Mouse (Mus musculus) midbrain, postnatal 0 days (tissue): Measurements from ENCODE around the gene Wipi1. TPM values are rescaled to one million over a fixed set of nuclear protein-coding genes. Genes with fewer than 3 reads are reported as not detected.
"Not testable (repeated sequence)": the region's sequence is repeated elsewhere in the genome, so short reads cannot be mapped to it uniquely, and the experiment has no call there.

ENCODE experiments used
- ATAC-seq: fragments of 200-750 bp; cut with Nextera tagmentation; 2 replicates; pipeline ENCODE4 v1.8.0; 2017; ENCODE audit warnings: moderate number of reproducible peaks, mild to moderate bottlenecking, moderate TSS enrichment, moderate library complexity; ENCODE audit not compliant: low FRiP score
- DNase-seq: peaks from one replicate; pipeline ENCODE4 v3.0.0-alpha.2; 2015; ENCODE audit warnings: low spot score
- H3K27ac ChIP-seq: fragments of 300-500 bp; sonication (generic); 2 replicates; pipeline ENCODE4 v1.5.1; 2014; ENCODE audit warnings: low read depth, mild to moderate bottlenecking, low read length, mixed read lengths
- H3K27me3 ChIP-seq: fragments of 300-500 bp; sonication (generic); 2 replicates; pipeline ENCODE4 v1.6.1; 2014; ENCODE audit warnings: low read length, control low read depth, mixed read lengths; ENCODE audit not compliant: insufficient read depth
- H3K36me3 ChIP-seq: fragments of 300-500 bp; sonication (generic); 2 replicates; pipeline ENCODE4 v1.6.1; 2014; ENCODE audit warnings: low read length, control low read depth, mixed read lengths; ENCODE audit not compliant: insufficient read depth
- H3K4me1 ChIP-seq: fragments of 300-500 bp; sonication (generic); 2 replicates; pipeline ENCODE4 v1.6.1; 2014; ENCODE audit warnings: mild to moderate bottlenecking, control low read depth, antibody characterized with exemption, low read length, mixed read lengths; ENCODE audit not compliant: insufficient read depth
- H3K4me2 ChIP-seq: fragments of 300-500 bp; sonication (generic); 2 replicates; pipeline ENCODE4 v1.6.1; 2014; ENCODE audit warnings: low read depth, mild to moderate bottlenecking, low read length, mixed read lengths; ENCODE audit not compliant: poor library complexity, severe bottlenecking
- H3K4me3 ChIP-seq: fragments of 300-500 bp; sonication (generic); 2 replicates; pipeline ENCODE4 v1.5.1; 2014; ENCODE audit warnings: low read depth, mild to moderate bottlenecking, low read length, moderate library complexity
- H3K9ac ChIP-seq: fragments of 300-500 bp; sonication (generic); replicated peaks from 2 replicates; pipeline ENCODE4 v1.6.1; 2014; ENCODE audit warnings: mild to moderate bottlenecking, low read length, moderate library complexity, mixed read lengths; ENCODE audit not compliant: poor library complexity, severe bottlenecking
- H3K9me3 ChIP-seq: fragments of 300-500 bp; sonication (generic); 2 replicates; pipeline ENCODE4 v1.6.1; 2016; ENCODE audit warnings: low read length, control low read depth
- CTCF ChIP-seq: IDR thresholded peaks from 2 replicates; pipeline ENCODE4 v1.5.1; 2016; ENCODE audit warnings: antibody characterized with exemption, mild to moderate bottlenecking
- WGBS: fragments of 180-500 bp; shearing (Covaris S2); extraction: QIAGEN DNeasy Blood & Tissue Kit; methylation state at CpG from one replicate; pipeline ENCODE4 v1.1.7; 2014; 5-methylcytosine and 5-hydroxymethylcytosine counted together
- polyA plus RNA-seq: library from polyadenylated mRNA; unstranded; fragments of >200 nt; fragmentation: Nextera tagmentation; extraction: Ambion mirVana; gene quantifications from 2 replicates; pipeline ENCODE4 v1.2.1, GENCODE M21; 2015
- total RNA-seq: library from RNA; depleted of rRNA; stranded (reverse); fragments of >200 nt; gene quantifications from 2 replicates; pipeline ENCODE4 v1.2.3, GENCODE M21; 2014

Gene Wipi1
- total and polyA plus RNA-seq, 2 experiments from 2014 or later, result 12.7 to 18.3 TPM

DNA sequence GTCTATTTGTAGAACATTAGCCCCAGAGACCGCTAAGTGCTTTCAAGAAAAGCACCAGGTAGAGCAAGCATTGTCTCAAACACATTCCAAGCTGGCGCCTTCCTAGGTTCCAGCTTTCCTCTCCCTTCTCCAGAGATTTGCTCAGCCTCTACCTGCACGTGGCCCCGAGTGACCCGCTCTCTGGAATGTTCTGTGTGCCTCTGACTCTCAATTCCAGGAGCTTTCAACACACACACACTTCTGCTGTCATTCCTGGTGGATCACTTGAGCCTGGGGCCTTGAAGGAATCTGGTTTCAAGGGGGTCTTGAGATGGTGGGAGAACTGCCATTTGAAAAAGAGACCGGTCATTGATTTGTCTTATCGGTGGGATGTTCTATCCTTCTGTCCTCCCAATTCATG lies 11.5 kb upstream of the Wipi1 start:
- H3K9ac ChIP-seq, result no peak overlapping the region
- no peaks in the 10 kb centered on the region for H3K4me1 ChIP-seq

DNA sequence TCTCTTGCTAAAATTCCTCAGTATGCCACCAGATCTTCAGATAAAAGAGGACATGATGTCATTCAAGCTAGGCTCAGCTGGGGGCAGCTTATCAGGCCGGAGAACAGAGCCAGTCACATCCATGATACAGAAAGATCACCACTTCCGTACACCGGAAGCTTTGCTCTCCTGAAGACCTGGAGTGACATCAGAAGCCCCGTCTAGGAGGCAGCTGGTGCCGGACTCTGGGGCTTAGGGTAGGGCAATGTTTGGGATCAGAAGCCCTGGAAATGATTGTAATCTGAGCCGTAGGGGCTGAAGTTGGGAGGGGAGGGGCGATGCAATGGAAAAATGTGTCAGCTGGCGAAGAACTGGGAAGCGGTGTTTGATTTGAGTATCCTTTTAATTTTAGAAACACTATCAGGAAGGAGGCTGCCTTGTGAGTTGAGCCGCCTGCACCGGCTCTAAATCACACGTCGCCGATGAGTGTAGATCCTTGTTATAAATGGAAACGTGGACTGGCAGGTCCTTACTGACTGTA lies 10.8 kb upstream of the Wipi1 start:
- H3K27me3 ChIP-seq, result no peaks in the 10 kb centered on the region
- no peak for DNase-seq
- ATAC-seq, result no peak
- no peak overlapping the region for H3K4me3 ChIP-seq
- H3K27ac ChIP-seq, result no peak overlapping the region
- H3K9me3 ChIP-seq, result no peaks in the 10 kb centered on the region
- no peak overlapping the region; the same call in 1 of the 2 replicates for H3K9ac ChIP-seq
- no peaks in the 10 kb centered on the region for H3K36me3 ChIP-seq
- H3K4me1 ChIP-seq, result no peaks in the 10 kb centered on the region
- no peak overlapping the region for H3K4me2 ChIP-seq
- WGBS, result 35% methylated on average over 15 of the region's 15 CpGs
- no peak for TF ChIP-seq CTCF

More for the DNA sequence above, 11.5 kb upstream of the Wipi1 start:
- H3K27me3 ChIP-seq, result no peaks in the 10 kb centered on the region
- 92% methylated on average over 7 of the region's 7 CpGs for WGBS
- no peak for ATAC-seq
- no peak overlapping the region for H3K27ac ChIP-seq
- no peaks in the 10 kb centered on the region for H3K36me3 ChIP-seq
- TF ChIP-seq CTCF, result no peak
- no peak overlapping the region for H3K4me2 ChIP-seq
- no peaks in the 10 kb centered on the region for H3K9me3 ChIP-seq
- H3K4me3 ChIP-seq, result no peak overlapping the region
- DNase-seq, result no peak

DNA sequence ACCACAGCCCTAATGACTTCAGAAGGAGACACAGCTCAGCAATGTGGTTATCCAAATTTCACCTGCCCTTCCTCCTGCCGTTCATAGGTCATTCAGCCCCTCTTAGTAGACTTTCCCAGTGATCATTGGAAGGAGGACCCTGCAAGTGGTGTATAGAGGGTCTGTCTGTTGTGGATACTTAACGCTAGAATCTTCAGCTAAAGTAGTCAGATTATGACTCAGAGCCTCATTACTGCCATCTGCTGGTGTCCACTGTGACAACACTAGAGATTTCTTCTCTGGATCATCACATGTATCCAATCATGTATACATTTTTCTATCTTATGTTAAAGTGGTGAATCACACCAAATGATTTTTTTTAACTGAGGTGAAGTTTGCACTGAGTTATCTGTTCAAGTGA lies 9.4 kb upstream of the Wipi1 start:
- TF ChIP-seq CTCF, result peak; percentile 89
- Histone ChIP-seq H3K9ac (no peak overlapping the region), H3K36me3 (no peaks in the 10 kb centered on the region), H3K4me2 (no peak overlapping the region), H3K4me3 (no peak overlapping the region), H3K27ac (no peak overlapping the region), H3K27me3 (no peaks in the 10 kb centered on the region), H3K4me1 (no peaks in the 10 kb centered on the region), H3K9me3 (no peaks in the 10 kb centered on the region)
- no peak for ATAC-seq
- WGBS, result 14% methylated on average over 2 of the region's 2 CpGs
- peak; percentile 82 for DNase-seq

DNA sequence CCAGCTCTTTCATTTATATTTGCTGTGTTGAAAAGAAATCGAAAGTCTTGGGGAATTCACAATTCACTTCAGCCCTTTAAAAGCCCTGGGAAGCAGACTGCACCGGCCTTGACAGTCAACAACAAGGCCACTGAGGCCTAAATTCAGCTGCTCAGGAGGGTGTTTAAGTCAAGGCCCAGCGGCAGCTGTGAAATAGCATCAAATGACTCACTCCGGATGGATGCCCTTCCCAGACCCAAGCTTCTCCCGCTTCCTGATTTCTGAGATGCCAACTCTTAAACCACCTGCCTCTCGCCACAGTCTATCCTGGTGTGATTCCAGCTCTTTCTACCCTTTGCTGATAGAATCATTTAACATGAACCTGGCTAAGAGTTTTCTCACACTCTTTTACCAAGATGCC lies 8.6 kb upstream of the Wipi1 start:
- Histone ChIP-seq H3K9ac (no peak overlapping the region), H3K27me3 (no peaks in the 10 kb centered on the region), H3K4me1 (no peaks in the 10 kb centered on the region), H3K36me3 (no peaks in the 10 kb centered on the region), H3K9me3 (no peaks in the 10 kb centered on the region), H3K4me2 (no peak overlapping the region), H3K4me3 (no peak overlapping the region), H3K27ac (no peak overlapping the region)
- TF ChIP-seq CTCF, result no peak
- ATAC-seq (no peak), DNase-seq (no peak)
- 88% methylated on average over 6 of the region's 6 CpGs for WGBS

DNA sequence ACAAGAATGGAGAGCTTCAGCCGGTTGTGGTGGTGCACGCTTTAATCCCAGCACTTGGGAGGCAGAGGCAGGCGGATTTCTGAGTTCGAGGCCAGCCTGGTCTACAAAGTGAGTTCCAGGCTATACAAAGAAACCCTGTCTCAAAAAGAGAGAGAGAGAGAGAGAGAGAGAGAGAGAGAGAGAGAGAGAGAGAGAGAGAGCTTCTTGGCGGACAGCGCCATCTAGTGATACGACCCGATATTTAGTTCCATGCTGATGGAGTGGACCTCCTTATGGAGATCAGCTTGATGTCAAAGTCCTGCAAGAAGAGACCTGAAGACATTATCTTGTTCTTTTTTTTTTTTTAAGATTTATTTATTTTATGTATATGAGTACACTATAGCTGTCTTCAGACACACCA lies 7.3 kb upstream of the Wipi1 start:
- H3K4me3 ChIP-seq, H3K4me1 ChIP-seq, H3K27ac ChIP-seq, ATAC-seq, H3K4me2 ChIP-seq, H3K27me3 ChIP-seq, H3K9me3 ChIP-seq, DNase-seq, H3K9ac ChIP-seq, H3K36me3 ChIP-seq: not testable (repeated sequence)
- TF ChIP-seq CTCF, result peak; percentile 60
- 36% methylated on average over 8 of the region's 8 CpGs for WGBS

DNA sequence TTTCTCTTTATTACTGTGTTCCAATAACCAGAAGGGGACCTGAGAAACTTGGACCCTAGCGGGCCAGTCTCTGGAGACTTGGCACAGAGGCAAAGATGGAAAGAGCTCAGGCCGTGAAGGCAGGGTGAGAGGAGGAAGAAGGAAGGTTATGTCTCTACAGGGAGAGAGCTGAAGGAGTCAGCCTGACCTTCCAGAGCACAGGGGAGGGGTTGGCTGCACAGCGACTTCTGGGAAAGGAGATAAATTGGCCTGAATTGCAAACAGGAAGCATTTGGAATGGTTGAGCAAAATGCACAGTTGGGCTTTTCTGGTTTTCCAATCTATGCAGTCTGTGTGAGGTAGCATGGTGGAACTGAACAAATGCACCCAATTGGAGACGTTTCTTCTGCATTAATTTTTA lies 5.0 kb upstream of the Wipi1 start:
- DNase-seq, result no peak
- 72% methylated on average over 4 of the region's 4 CpGs for WGBS
- no peak for ATAC-seq

More for the DNA sequence above, 5.0 kb upstream of the Wipi1 start:
- no peaks in the 10 kb centered on the region for H3K9me3 ChIP-seq
- H3K27me3 ChIP-seq, result no peaks in the 10 kb centered on the region
- H3K9ac ChIP-seq, result no peak overlapping the region
- H3K4me3 ChIP-seq, result no peak overlapping the region
- no peak overlapping the region for H3K27ac ChIP-seq
- no peak overlapping the region for H3K4me2 ChIP-seq
- H3K36me3 ChIP-seq, result no peaks in the 10 kb centered on the region
- no peaks in the 10 kb centered on the region for H3K4me1 ChIP-seq
- TF ChIP-seq CTCF, result no peak
